Mouse (Mus musculus): ENCODE measurements around the gene Slitrk6.

DNA sequence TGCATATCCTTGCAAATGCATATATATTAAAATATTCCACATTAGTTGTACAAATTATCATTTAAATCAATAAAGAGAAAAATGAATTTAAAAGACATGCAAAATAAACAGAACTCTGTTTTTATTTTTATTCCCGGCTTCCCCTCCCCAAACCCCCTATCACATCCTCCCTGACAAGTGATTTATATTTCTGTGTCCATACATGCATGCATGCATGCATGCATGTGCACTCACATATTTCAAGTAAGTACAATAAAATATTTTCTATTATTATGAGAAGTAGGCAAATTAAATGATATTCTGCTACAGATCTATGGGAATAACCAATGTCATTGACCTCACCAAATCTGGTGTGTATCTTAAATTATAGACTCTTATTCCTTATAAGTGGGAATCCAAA lies 15.6 kb downstream of the Slitrk6 start:
- TF ChIP-seq CTCF (IDR thresholded peaks at IDR 0.05; ENCODE audit: control insufficient read depth, insufficient read depth, low read length), result no peak
- no peak for TF ChIP-seq POLR2A (IDR thresholded peaks at IDR 0.05; ENCODE audit: borderline replicate concordance, control insufficient read depth, low read depth, low read length)
